Comparison of ENCODE assay signal across 1 mouse cellular context in genomic region chr14:55094704-55095231, GRCm38 (mm10).
TF ChIP-seq lines count a peak whose summit lies in the region.

Thtpa (plus strand) TSS chr14:55094784.

TF ChIP-seq in CH12.LX, 34 proteins besides CTCF, POLR2A, EP300 and RAD21 (continued from another document):
- TF ChIP-seq NELFE (IDR thresholded peaks at IDR 0.05; ENCODE audit: low read depth, low read length), result peak; percentile 46; the same call in 1 of the 2 replicates
- no peak for TF ChIP-seq ZNF384 (IDR thresholded peaks at IDR 0.05; ENCODE audit: low read depth, low read length)
- TF ChIP-seq E2F4 (IDR thresholded peaks at IDR 0.05; ENCODE audit: insufficient replicate concordance, low read depth, low read length), result no peak
- TF ChIP-seq PAX5 (IDR thresholded peaks at IDR 0.05; ENCODE audit: low read length), result no peak
- no peak for TF ChIP-seq RCOR1 (conservative IDR thresholded peaks at IDR 0.05; ENCODE audit: low read depth, low read length)
- TF ChIP-seq MAX (IDR thresholded peaks at IDR 0.05; ENCODE audit: low read length), result peak; percentile 68; the same call in 1 of the 2 replicates
- no peak for TF ChIP-seq ZMIZ1 (IDR thresholded peaks at IDR 0.05; ENCODE audit: low read depth, low read length)
- TF ChIP-seq ETS1 (conservative IDR thresholded peaks at IDR 0.05; ENCODE audit: low read depth, low read length), result no peak
- no peak; the same call in 1 of the 2 replicates for TF ChIP-seq GABPA (IDR thresholded peaks at IDR 0.05; ENCODE audit: insufficient replicate concordance, low read depth, low read length)
- TF ChIP-seq USF2 (conservative IDR thresholded peaks at IDR 0.05; ENCODE audit: low read depth, low read length), result no peak
- TF ChIP-seq POLR2AphosphoS2 (IDR thresholded peaks at IDR 0.05; ENCODE audit: low read depth, low read length), result no peak
- no peak for TF ChIP-seq SMC3 (IDR thresholded peaks at IDR 0.05; ENCODE audit: low read depth, low read length)
- TF ChIP-seq KAT2A (IDR thresholded peaks at IDR 0.05; ENCODE audit: insufficient replicate concordance, low read length), result peak; percentile 66; the same call in 1 of the 2 replicates
- TF ChIP-seq USF1 (IDR thresholded peaks at IDR 0.05; ENCODE audit: low read depth, low read length), result no peak
- TF ChIP-seq TBP (conservative IDR thresholded peaks at IDR 0.05; ENCODE audit: low read depth, low read length), result no peak
- TF ChIP-seq ELF1 (IDR thresholded peaks at IDR 0.05; ENCODE audit: low read depth, low read length), result peak; percentile 88
- TF ChIP-seq HCFC1 (IDR thresholded peaks at IDR 0.05; ENCODE audit: low read depth, low read length), result peak; percentile 88
- peak; percentile 31; the same call in 1 of the 2 replicates for TF ChIP-seq TCF12 (IDR thresholded peaks at IDR 0.05; ENCODE audit: low read depth, low read length)
